Comparison of ENCODE assay signal across 1 mouse cellular context in the genomic region with DNA sequence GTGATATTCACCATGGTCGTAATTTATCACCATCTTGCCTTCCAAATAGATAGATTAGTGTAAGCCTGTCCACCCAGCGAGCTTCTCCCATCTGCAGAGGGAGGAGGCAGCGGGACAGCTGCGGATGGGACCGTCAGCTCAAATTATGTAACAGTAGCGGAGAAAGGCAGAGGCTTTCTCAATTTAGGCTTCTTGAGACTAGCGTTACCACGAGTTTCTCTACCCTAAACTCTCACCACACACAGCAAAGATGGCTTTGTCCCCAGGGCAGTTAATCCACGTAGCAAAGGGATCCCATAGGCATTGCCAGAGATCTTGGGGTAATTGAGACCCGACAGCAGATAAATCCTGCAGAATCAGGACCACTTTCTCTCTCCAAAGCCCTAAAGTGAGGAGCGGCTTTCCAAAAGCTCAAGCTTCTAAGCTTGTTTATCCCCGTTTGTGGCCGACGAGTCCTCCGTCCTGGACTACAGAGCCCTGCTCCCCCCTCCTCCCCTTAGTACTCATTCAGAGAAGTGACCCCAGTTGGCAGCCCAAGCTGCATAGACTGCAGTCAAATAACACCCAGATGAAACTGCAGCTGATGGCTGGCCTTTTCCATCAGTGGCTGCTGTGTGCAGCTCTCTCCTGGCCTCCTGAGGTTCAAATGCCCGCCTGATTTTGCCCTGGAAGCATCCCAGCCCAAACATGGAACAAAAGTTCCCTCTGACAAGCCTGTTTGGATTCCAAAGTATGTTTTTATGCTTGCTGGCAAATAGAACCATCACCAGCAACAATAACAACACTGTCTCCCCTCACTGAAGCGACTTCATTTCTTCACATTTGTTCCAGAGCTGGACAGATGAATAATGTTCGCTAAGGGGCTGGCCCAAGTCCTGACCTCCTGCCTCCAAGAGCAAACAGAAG.
TF ChIP-seq lines count a peak whose summit lies in the region.

No protein-coding gene starts in this region.

TF ChIP-seq in MEL, 35 proteins besides CTCF, POLR2A, EP300 and RAD21:
- no peak for TF ChIP-seq SMC3 (IDR thresholded peaks at IDR 0.05; ENCODE audit: low read depth, low read length)
- no peak for TF ChIP-seq NELFE (IDR thresholded peaks at IDR 0.05; ENCODE audit: low read depth, low read length)
- no peak for TF ChIP-seq TAL1 (IDR thresholded peaks at IDR 0.05; ENCODE audit: low read length)
- TF ChIP-seq SIN3A (IDR thresholded peaks at IDR 0.05; ENCODE audit: low read length): no peak
- no peak for TF ChIP-seq NRF1 (IDR thresholded peaks at IDR 0.05; ENCODE audit: insufficient read depth, low read depth, low read length, poor library complexity, severe bottlenecking)
- TF ChIP-seq KAT2A (conservative IDR thresholded peaks at IDR 0.05; ENCODE audit: low read depth, low read length): no peak
- TF ChIP-seq POLR2AphosphoS2 (IDR thresholded peaks at IDR 0.05; ENCODE audit: low read length): no peak
- no peak for TF ChIP-seq MAX (IDR thresholded peaks at IDR 0.05; ENCODE audit: low read length)
- no peak for TF ChIP-seq MXI1 (IDR thresholded peaks at IDR 0.05; ENCODE audit: low read depth, low read length)
- no peak for TF ChIP-seq TCF12 (IDR thresholded peaks at IDR 0.05; ENCODE audit: low read depth, low read length)
